Mouse (Mus musculus) olfactory bulb, adult 2 months (tissue): ENCODE measurements at regions not wholly inside any gene's neighbourhood (a gene's known extent, or its start where the extent isn't known, plus 50 kb on each side); places are given as distances from the start of the nearest gene placed in this dataset.

Experiments used
- CTCF ChIP-seq: fragments of 200-500 bp; IDR thresholded peaks from 2 replicates; pipeline ENCODE4 v1.5.1; 2012; ENCODE audit warnings: low read depth, mild to moderate bottlenecking, low read length, moderate library complexity; ENCODE audit not compliant: insufficient read depth
- POLR2A ChIP-seq: fragments of 200-500 bp; IDR thresholded peaks from 2 replicates; pipeline ENCODE4 v1.6.1; 2012; ENCODE audit warnings: mild to moderate bottlenecking, low read depth, low read length, moderate library complexity; ENCODE audit not compliant: insufficient read depth

- TF ChIP-seq POLR2A (no peak), CTCF (no peak)
These were observed 641.9 kb downstream of the Robo2 start for GRCm38 (mm10) chr16:73769729-73770128.
